Mouse (Mus musculus): Measurements from ENCODE around the gene Rhag. TPM values are rescaled to one million over a fixed set of nuclear protein-coding genes. Genes with fewer than 3 reads are reported as not detected.

The Rhag gene
- 0.15 and 0.16 TPM in 2 replicates for polyA plus RNA-seq (2015; fragmentation: Nextera tagmentation; extraction: Ambion mirVana)

GRCm38 (mm10) chr17:40810934-40811333, at the start of gene Rhag:
Gene Rhag, plus strand, starts transcription at chr17:40811126.
- H3K9ac ChIP-seq (ENCODE audit: low read length) = no peak within 1 kb of the TSS
- no peak for TF ChIP-seq EP300 (optimal IDR thresholded peaks at IDR 0.05)
- no peak for TF ChIP-seq CTCF (IDR thresholded peaks at IDR 0.05; ENCODE audit: low read depth)
- H3K9me3 ChIP-seq (ENCODE audit: control insufficient read depth, low read length) = no peaks in the 10 kb centered on the region
- H3K27me3 ChIP-seq (ENCODE audit: control insufficient read depth, insufficient read depth, low read length) = no peaks in the 10 kb centered on the region
- no peak within 1 kb of the TSS for H3K4me2 ChIP-seq (replicated peaks; ENCODE audit: low read depth)
- no peak for DNase-seq (ENCODE audit: low spot score)
- ATAC-seq (ENCODE audit: low FRiP score, low TSS enrichment) = no peak
- H3K4me3 ChIP-seq (ENCODE audit: low read depth, low read length) = no peak within 1 kb of the TSS
- WGBS = 53% methylated on average over 1 of the region's 1 CpGs
- no peaks in the 10 kb centered on the region for H3K36me3 ChIP-seq (ENCODE audit: control insufficient read depth, insufficient read depth, low read length)
- H3K27ac ChIP-seq (replicated peaks) = no peak within 1 kb of the TSS
- no peaks in the 10 kb centered on the region for H3K4me1 ChIP-seq (replicated peaks; ENCODE audit: control insufficient read depth, insufficient read depth)

- Histone ChIP-seq H3K4me3 (ENCODE audit: low read depth, low read length) (no peak overlapping the region), H3K9me3 (ENCODE audit: control insufficient read depth, low read length) (no peaks in the 10 kb centered on the region), H3K4me1 (replicated peaks; ENCODE audit: control insufficient read depth, insufficient read depth) (no peaks in the 10 kb centered on the region), H3K27ac (replicated peaks) (no peak overlapping the region), H3K36me3 (ENCODE audit: control insufficient read depth, insufficient read depth, low read length) (no peaks in the 10 kb centered on the region), H3K4me2 (replicated peaks; ENCODE audit: low read depth) (no peak overlapping the region), H3K27me3 (ENCODE audit: control insufficient read depth, insufficient read depth, low read length) (no peaks in the 10 kb centered on the region), H3K9ac (ENCODE audit: low read length) (no peak overlapping the region)
- WGBS = 71% methylated on average over 4 of the region's 4 CpGs
- DNase-seq (ENCODE audit: low spot score) (no peak), ATAC-seq (ENCODE audit: low FRiP score, low TSS enrichment) (no peak)
- no peak for TF ChIP-seq EP300 (optimal IDR thresholded peaks at IDR 0.05)
- TF ChIP-seq CTCF (IDR thresholded peaks at IDR 0.05; ENCODE audit: low read depth) = no peak
These were observed 47.3 kb upstream of the Rhag start for GRCm38 (mm10) chr17:40763662-40764061.

- Histone ChIP-seq H3K4me2 (replicated peaks; ENCODE audit: low read depth) (no peak overlapping the region), H3K9ac (ENCODE audit: low read length) (no peak overlapping the region), H3K4me3 (ENCODE audit: low read depth, low read length) (no peak overlapping the region), H3K27me3 (ENCODE audit: control insufficient read depth, insufficient read depth, low read length) (no peaks in the 10 kb centered on the region), H3K27ac (replicated peaks) (no peak overlapping the region), H3K36me3 (ENCODE audit: control insufficient read depth, insufficient read depth, low read length) (no peaks in the 10 kb centered on the region), H3K9me3 (ENCODE audit: control insufficient read depth, low read length) (no peaks in the 10 kb centered on the region), H3K4me1 (replicated peaks; ENCODE audit: control insufficient read depth, insufficient read depth) (no peaks in the 10 kb centered on the region)
- TF ChIP-seq CTCF (IDR thresholded peaks at IDR 0.05; ENCODE audit: low read depth) (no peak), EP300 (optimal IDR thresholded peaks at IDR 0.05) (no peak)
- ATAC-seq (ENCODE audit: low FRiP score, low TSS enrichment) (no peak), DNase-seq (ENCODE audit: low spot score) (no peak)
- WGBS = 58% methylated on average over 1 of the region's 1 CpGs
These were observed 43.8 kb upstream of the Rhag start for GRCm38 (mm10) chr17:40767120-40767519.

GRCm38 (mm10) chr17:40789877-40790276, 21.0 kb upstream of the Rhag start:
- TF ChIP-seq CTCF (IDR thresholded peaks at IDR 0.05; ENCODE audit: low read depth) (no peak), EP300 (optimal IDR thresholded peaks at IDR 0.05) (no peak)
- no peak for ATAC-seq (ENCODE audit: low FRiP score, low TSS enrichment)
- H3K4me1 ChIP-seq (replicated peaks; ENCODE audit: control insufficient read depth, insufficient read depth) = no peaks in the 10 kb centered on the region
- no peaks in the 10 kb centered on the region for H3K36me3 ChIP-seq (ENCODE audit: control insufficient read depth, insufficient read depth, low read length)
- H3K4me2 ChIP-seq (replicated peaks; ENCODE audit: low read depth) = no peak overlapping the region
- DNase-seq (ENCODE audit: low spot score) = no peak
- no peak overlapping the region for H3K9ac ChIP-seq (ENCODE audit: low read length)
- no peaks in the 10 kb centered on the region for H3K27me3 ChIP-seq (ENCODE audit: control insufficient read depth, insufficient read depth, low read length)
- H3K9me3 ChIP-seq (ENCODE audit: control insufficient read depth, low read length) = no peaks in the 10 kb centered on the region
- H3K27ac ChIP-seq (replicated peaks) = no peak overlapping the region
- H3K4me3 ChIP-seq (ENCODE audit: low read depth, low read length) = no peak overlapping the region

- H3K27ac ChIP-seq (replicated peaks) = no peak overlapping the region
- H3K9ac ChIP-seq (ENCODE audit: low read length) = no peak overlapping the region
- no peak overlapping the region for H3K4me2 ChIP-seq (replicated peaks; ENCODE audit: low read depth)
- H3K4me1 ChIP-seq (replicated peaks; ENCODE audit: control insufficient read depth, insufficient read depth) = no peaks in the 10 kb centered on the region
- DNase-seq (ENCODE audit: low spot score) = peak; percentile 52
- no peaks in the 10 kb centered on the region for H3K9me3 ChIP-seq (ENCODE audit: control insufficient read depth, low read length)
- 51% methylated on average over 20 of the region's 20 CpGs for WGBS
- no peak overlapping the region for H3K4me3 ChIP-seq (ENCODE audit: low read depth, low read length)
- peak; percentile 45 for ATAC-seq (ENCODE audit: low FRiP score, low TSS enrichment)
- TF ChIP-seq CTCF (IDR thresholded peaks at IDR 0.05; ENCODE audit: low read depth) (peak; percentile 55), EP300 (optimal IDR thresholded peaks at IDR 0.05) (no peak)
- no peaks in the 10 kb centered on the region for H3K27me3 ChIP-seq (ENCODE audit: control insufficient read depth, insufficient read depth, low read length)
- H3K36me3 ChIP-seq (ENCODE audit: control insufficient read depth, insufficient read depth, low read length) = no peaks in the 10 kb centered on the region
These were observed 16.7 kb upstream of the Rhag start for GRCm38 (mm10) chr17:40793921-40794854.

- H3K36me3 ChIP-seq (ENCODE audit: control insufficient read depth, insufficient read depth, low read length) = no peaks in the 10 kb centered on the region
- no peak overlapping the region for H3K4me3 ChIP-seq (ENCODE audit: low read depth, low read length)
- whole genome bisulfite sequencing = 73% methylated on average over 3 of the region's 3 CpGs
- H3K9ac ChIP-seq (ENCODE audit: low read length) = no peak overlapping the region
- H3K4me2 ChIP-seq (replicated peaks; ENCODE audit: low read depth) = no peak overlapping the region
- no peaks in the 10 kb centered on the region for H3K9me3 ChIP-seq (ENCODE audit: control insufficient read depth, low read length)
- DNase-seq (ENCODE audit: low spot score) (no peak), ATAC-seq (ENCODE audit: low FRiP score, low TSS enrichment) (peak; percentile 38; the same call in 1 of the 2 replicates)
- no peak overlapping the region for H3K27ac ChIP-seq (replicated peaks)
- no peaks in the 10 kb centered on the region for H3K4me1 ChIP-seq (replicated peaks; ENCODE audit: control insufficient read depth, insufficient read depth)
- H3K27me3 ChIP-seq (ENCODE audit: control insufficient read depth, insufficient read depth, low read length) = no peaks in the 10 kb centered on the region
- no peak for TF ChIP-seq EP300 (optimal IDR thresholded peaks at IDR 0.05)
- TF ChIP-seq CTCF (IDR thresholded peaks at IDR 0.05; ENCODE audit: low read depth) = no peak
These were observed 8.1 kb upstream of the Rhag start for GRCm38 (mm10) chr17:40802707-40803340.

All from stomach, postnatal 0 days (tissue).